Comparison of ENCODE assay signal across 17 mouse cellular contexts in the genomic region with DNA sequence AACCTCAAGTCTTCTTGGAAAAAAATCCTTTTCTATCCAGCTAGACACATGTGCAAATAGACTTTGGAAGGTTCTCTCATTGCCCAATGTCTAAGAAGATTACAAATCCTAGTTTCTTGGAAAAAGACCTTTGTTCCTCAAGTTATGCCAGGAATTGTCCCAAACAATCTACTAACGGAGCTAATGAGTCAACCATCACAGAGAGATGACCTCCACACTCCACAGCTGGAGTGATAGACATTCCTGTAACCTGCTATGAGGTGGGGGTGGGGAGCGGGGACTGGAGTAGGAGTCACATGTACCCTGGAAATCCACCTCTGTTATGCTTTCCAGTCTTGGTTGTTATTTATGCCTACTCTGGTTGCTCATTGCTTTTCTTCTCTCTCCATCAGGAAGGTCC.
"Had no signal": no experiment of that assay in that cellular context is flagged by ENCODE, and none has a peak within 500 bp of the region (broad histone marks: within the 10 kb centered on the region; RNA-seq: fewer than 3 reads in every experiment).

No protein-coding gene starts in this region.

- H3K9ac ChIP-seq: hindbrain, embryonic 13.5 days; limb, embryonic 13.5 days; liver, embryonic 15.5 days; lung, embryonic 14.5 days; neural tube, embryonic 15.5 days had no signal

- H3K27ac ChIP-seq: hindbrain, embryonic 13.5 days; hindbrain, postnatal 0 days; limb, embryonic 13.5 days; liver, embryonic 15.5 days; midbrain, embryonic 10.5 days; neural tube, embryonic 15.5 days had no signal

- H3K4me3 ChIP-seq: hindbrain, embryonic 13.5 days; limb, embryonic 13.5 days; liver, embryonic 15.5 days; midbrain, embryonic 10.5 days; myocyte; neural tube, embryonic 15.5 days had no signal

- H3K4me2 ChIP-seq: hindbrain, embryonic 13.5 days; limb, embryonic 13.5 days; liver, embryonic 11.5 days; liver, embryonic 15.5 days; lung, embryonic 14.5 days; neural tube, embryonic 15.5 days had no signal

- ATAC-seq: hindbrain, postnatal 0 days had no signal

- H3K36me3 ChIP-seq: hindbrain, embryonic 13.5 days; limb, embryonic 13.5 days; liver, embryonic 15.5 days; midbrain, embryonic 10.5 days; neural tube, embryonic 15.5 days had no signal

- H3K4me1 ChIP-seq: hindbrain, embryonic 13.5 days; limb, embryonic 13.5 days; midbrain, embryonic 10.5 days; neural tube, embryonic 15.5 days had no signal

- DNase-seq: left cerebral cortex, postnatal 4 days; lung, embryonic 14.5 days; lung, postnatal 10 days; lung, postnatal 4 days; midbrain, embryonic 14.5 days; right cerebral cortex, postnatal 4 days; spleen, adult 18-20 months; thymus, adult 2 months; thymus, postnatal 25 days had no signal

- H3K27me3 ChIP-seq: hindbrain, embryonic 13.5 days; limb, embryonic 13.5 days; liver, embryonic 15.5 days; neural tube, embryonic 15.5 days had no signal

- H3K9me3 ChIP-seq: hindbrain, embryonic 13.5 days; limb, embryonic 13.5 days; liver, embryonic 15.5 days; midbrain, embryonic 10.5 days; neural tube, embryonic 15.5 days had no signal
